25 mouse cellular contexts compared by ENCODE assay signal in the genomic region with DNA sequence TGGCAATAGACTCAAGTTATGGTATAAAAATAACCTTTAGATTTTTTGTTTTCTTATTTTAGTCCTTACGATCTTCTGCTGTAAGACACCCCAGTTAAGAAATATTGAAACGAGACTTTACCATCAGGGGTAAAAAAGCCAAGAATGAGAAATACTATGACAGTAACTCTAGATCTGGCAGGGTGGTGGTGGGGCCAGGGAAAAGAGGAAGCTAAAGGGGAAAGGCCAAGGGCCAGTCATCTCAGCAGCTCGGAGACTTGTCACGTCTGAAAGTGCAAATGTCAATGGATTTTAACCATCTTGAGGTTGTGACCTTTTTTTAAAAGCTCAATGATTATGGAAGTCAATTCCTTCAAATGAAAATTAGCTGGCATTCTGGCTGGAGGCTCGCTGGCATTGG. TPM values are rescaled to one million over a fixed set of nuclear protein-coding genes. Genes with fewer than 3 reads are reported as not detected.
DNase-seq lines count a peak whose midpoint lies in the region; ATAC-seq and TF ChIP-seq lines count a peak whose summit lies in the region.
"Had no signal": no experiment of that assay in that cellular context is flagged by ENCODE, and none has a peak within 500 bp of the region (broad histone marks: within the 10 kb centered on the region; RNA-seq: fewer than 3 reads in every experiment).

No protein-coding gene starts in this region.

- in situ Hi-C loops in CH12.LX (cut with MboI; ENCODE audit: low pct_ligation_motif_present, low pct_unique_long_range_greater_than_20kb, low sequenced_read_pairs) = no loop called here

- peaks cover 45 to 87% of the 10 kb centered on the region in 2 experiments for H3K36me3 ChIP-seq in CH12.LX (replicated peaks in 1 of 2; ENCODE audit: control insufficient read depth in 1 of 2, insufficient read depth in 1 of 2, low read length in 1 of 2)

- peaks cover 6 to 36% of the 10 kb centered on the region in 2 experiments for H3K4me1 ChIP-seq in CH12.LX (ENCODE audit: control insufficient read depth in 1 of 2, insufficient read depth in 2 of 2)
- H3K4me1 ChIP-seq in brown adipose tissue, adult 24 weeks (ENCODE audit: control insufficient read depth, insufficient read depth, insufficient read length, low read length) = no peaks in the 10 kb centered on the region
- no peaks in the 10 kb centered on the region for H3K4me1 ChIP-seq in lung, adult 2 months (ENCODE audit: control insufficient read depth, insufficient read depth, low read length)
- H3K4me1 ChIP-seq: embryonic facial prominence, embryonic 12.5 days; embryonic facial prominence, embryonic 15.5 days; forebrain, embryonic 12.5 days; forebrain, embryonic 15.5 days; heart, embryonic 15.5 days; hindbrain, embryonic 12.5 days; hindbrain, embryonic 15.5 days had no signal

- dilution Hi-C loops in CH12.LX (cut with MboI; ENCODE audit: extremely low pct_ligation_motif_present, extremely low pct_unique_long_range_greater_than_20kb, low sequenced_read_pairs) = no loop called here

- no peak for TF ChIP-seq POLR2A in CH12.LX (IDR thresholded peaks at IDR 0.05; ENCODE audit: low read depth, low read length)
- TF ChIP-seq POLR2A in lung, adult 2 months (IDR thresholded peaks at IDR 0.05; ENCODE audit: borderline replicate concordance, extremely low read depth, low read depth, low read length) = no peak

- no peak for TF ChIP-seq RAD21 in CH12.LX (IDR thresholded peaks at IDR 0.05; ENCODE audit: low read depth, low read length)

- H3K9ac ChIP-seq in CH12.LX (ENCODE audit: insufficient read depth, low read depth) = no peak overlapping the region
- H3K9ac ChIP-seq: embryonic facial prominence, embryonic 12.5 days; embryonic facial prominence, embryonic 15.5 days; forebrain, embryonic 12.5 days; forebrain, embryonic 15.5 days; heart, embryonic 12.5 days; heart, embryonic 15.5 days; hindbrain, embryonic 12.5 days; hindbrain, embryonic 15.5 days had no signal

- peak; percentile 56 for ATAC-seq in megakaryocyte, adult 5-6 weeks (ENCODE audit: poor library complexity, severe bottlenecking)
- ATAC-seq: forebrain, embryonic 15.5 days had no signal

- H3K27ac ChIP-seq in layer of hippocampus, adult 2 months = 0 out of 2 replicates have a peak overlapping the region, but pooled peaks have one; percentile 10
- H3K27ac ChIP-seq in CH12.LX (ENCODE audit: insufficient read depth, low read depth) = no peak overlapping the region
- H3K27ac ChIP-seq in brown adipose tissue, adult 24 weeks (replicated peaks; ENCODE audit: low read depth, low read length) = 0 out of 2 replicates have a peak overlapping the region, but pooled peaks have one; percentile 55
- H3K27ac ChIP-seq: embryonic facial prominence, embryonic 12.5 days; embryonic facial prominence, embryonic 15.5 days; forebrain, embryonic 12.5 days; forebrain, embryonic 15.5 days; heart, embryonic 15.5 days; hindbrain, embryonic 12.5 days; hindbrain, embryonic 15.5 days had no signal

- no peak overlapping the region for H3K4me3 ChIP-seq in layer of hippocampus, adult 2 months
- H3K4me3 ChIP-seq in CH12.LX (replicated peaks in 1 of 3; ENCODE audit: low read depth in 2 of 3, low read length in 2 of 3, poor library complexity in 1 of 3) = no peak overlapping the region
- no peak overlapping the region for H3K4me3 ChIP-seq in brown adipose tissue, adult 24 weeks (ENCODE audit: insufficient read depth, low read depth, low read length)
- H3K4me3 ChIP-seq in lung, adult 2 months (replicated peaks; ENCODE audit: extremely low read depth, low read depth, low read length) = no peak overlapping the region
- H3K4me3 ChIP-seq: embryonic facial prominence, embryonic 12.5 days; embryonic facial prominence, embryonic 15.5 days; forebrain, embryonic 12.5 days; forebrain, embryonic 15.5 days; heart, embryonic 12.5 days; heart, embryonic 15.5 days; hindbrain, embryonic 12.5 days; hindbrain, embryonic 15.5 days had no signal

- no peak overlapping the region for H3K4me2 ChIP-seq in CH12.LX (ENCODE audit: insufficient read depth, low read depth, poor library complexity, severe bottlenecking)
- H3K4me2 ChIP-seq: embryonic facial prominence, embryonic 12.5 days; embryonic facial prominence, embryonic 15.5 days; forebrain, embryonic 12.5 days; forebrain, embryonic 15.5 days; heart, embryonic 12.5 days; heart, embryonic 15.5 days; hindbrain, embryonic 12.5 days; hindbrain, embryonic 15.5 days had no signal

- DNase-seq in layer of hippocampus, adult 2 months (ENCODE audit: low spot score in 2 of 2) = no peak
- DNase-seq in layer of hippocampus, postnatal 36 days = no peak
- DNase-seq in CH12.LX (ENCODE audit: extremely low read depth) = peak; percentile 43
- no peak for DNase-seq in gastrocnemius, postnatal 4 days (ENCODE audit: low spot score in 2 of 2)
- no peak for DNase-seq in lung, adult 2 months
- DNase-seq in ovary, postnatal 36 days (ENCODE audit: low spot score) = no peak
- DNase-seq: adrenal gland, adult 2 months; adrenal gland, postnatal 14 days; B cell, adult 2 months; cerebellum, adult 11 months; cerebellum, adult 2 months; cerebellum, adult 9-11 months; cerebellum, postnatal 25 days; gastrocnemius, postnatal 25 days; heart, postnatal 14 days had no signal

- no peaks in the 10 kb centered on the region for H3K9me3 ChIP-seq in CH12.LX (replicated peaks; ENCODE audit: low read length)
- H3K9me3 ChIP-seq: embryonic facial prominence, embryonic 12.5 days; embryonic facial prominence, embryonic 15.5 days; forebrain, embryonic 12.5 days; forebrain, embryonic 15.5 days; heart, embryonic 12.5 days; heart, embryonic 15.5 days; hindbrain, embryonic 12.5 days; hindbrain, embryonic 15.5 days had no signal

- no peaks in the 10 kb centered on the region for H3K27me3 ChIP-seq in CH12.LX (replicated peaks)
- H3K27me3 ChIP-seq: embryonic facial prominence, embryonic 12.5 days; embryonic facial prominence, embryonic 15.5 days; forebrain, embryonic 12.5 days; forebrain, embryonic 15.5 days; heart, embryonic 12.5 days; heart, embryonic 15.5 days; hindbrain, embryonic 12.5 days; hindbrain, embryonic 15.5 days had no signal

- WGBS in lung, adult 2 months = 65% methylated on average over 5 of the region's 5 CpGs

- TF ChIP-seq CTCF in layer of hippocampus, adult 2 months (conservative IDR thresholded peaks at IDR 0.05) = no peak
- TF ChIP-seq CTCF in CH12.LX (conservative IDR thresholded peaks at IDR 0.05 in 1 of 2, IDR thresholded peaks at IDR 0.05 in 1 of 2; ENCODE audit: low read depth in 2 of 2, low read length in 2 of 2) = no peak
- TF ChIP-seq CTCF in lung, adult 2 months (IDR thresholded peaks at IDR 0.05; ENCODE audit: insufficient read depth, low read length) = no peak

- TF ChIP-seq EP300 in CH12.LX (IDR thresholded peaks at IDR 0.05; ENCODE audit: low read length) = no peak

- H3K79me2 ChIP-seq in CH12.LX (replicated peaks; ENCODE audit: control insufficient read depth, extremely low read depth, insufficient read depth, poor library complexity, severe bottlenecking) = no peaks in the 10 kb centered on the region; the same call in 1 of the 2 replicates

TF ChIP-seq in CH12.LX, 34 proteins besides CTCF, POLR2A, EP300 and RAD21:
- no peak for TF ChIP-seq JUND (conservative IDR thresholded peaks at IDR 0.05; ENCODE audit: low read depth, low read length)
- TF ChIP-seq UBTF (IDR thresholded peaks at IDR 0.05; ENCODE audit: low read depth, low read length) = no peak
- no peak for TF ChIP-seq MAFK (IDR thresholded peaks at IDR 0.05; ENCODE audit: insufficient replicate concordance, low read length)
- TF ChIP-seq PAX5 (IDR thresholded peaks at IDR 0.05; ENCODE audit: low read length) = no peak
- no peak for TF ChIP-seq USF1 (IDR thresholded peaks at IDR 0.05; ENCODE audit: low read depth, low read length)
- TF ChIP-seq TBP (conservative IDR thresholded peaks at IDR 0.05; ENCODE audit: low read depth, low read length) = no peak
- no peak for TF ChIP-seq POLR2AphosphoS2 (IDR thresholded peaks at IDR 0.05; ENCODE audit: low read depth, low read length)
- no peak for TF ChIP-seq MAZ (IDR thresholded peaks at IDR 0.05; ENCODE audit: low read depth, low read length)

RNA-seq across cellular contexts. Expression of gene Ago3, which starts 8.9 kb away (rescaled TPM):
- total RNA-seq in layer of hippocampus, adult 2 months (2021) = 10 to 100 TPM; 39.3 to 50.5 TPM
- 10 to 100 TPM; 37.5 to 45.4 TPM for total RNA-seq in layer of hippocampus, postnatal 36 days (2021)
- total RNA-seq in CH12.LX (2012; rRNA removed) (6.7 and 6.9 TPM in 2 replicates), CH12.LX (2014; rRNA removed) (4.6 and 5.3 TPM in 2 replicates)
- polyA plus RNA-seq in CH12.LX (2012; ENCODE audit: insufficient read length, low read depth) = 3.8 and 5.3 TPM in 2 replicates
- polyA plus RNA-seq in brown adipose tissue, adult 24 weeks (2012; ENCODE audit: insufficient read depth, insufficient read length, missing spikeins) = 4.6 and 5.3 TPM in 2 replicates
- total RNA-seq in megakaryocyte, adult 5-6 weeks (2015) = 10.0 and 11.2 TPM in 2 replicates
- total RNA-seq in megakaryocyte, adult 5-6 weeks (2017) = 6.1 and 8.4 TPM in 2 replicates
- total RNA-seq in gastrocnemius, postnatal 4 days (2021) = 10 to 100 TPM; 14.1 to 17.5 TPM
- 17.6 and 23.4 TPM in 2 replicates for polyA plus RNA-seq in lung, adult 2 months (2012; rRNA removed)

RNA-seq across cellular contexts. Expression of gene Ago1, which starts 30.1 kb away (rescaled TPM):
- 10 to 100 TPM; 63.1 to 64.0 TPM for total RNA-seq in layer of hippocampus, adult 2 months (2021)
- 10 to 100 TPM; 60.0 to 60.5 TPM for total RNA-seq in layer of hippocampus, postnatal 36 days (2021)
- total RNA-seq in CH12.LX (2012; rRNA removed) (10.8 and 10.9 TPM in 2 replicates), CH12.LX (2014; rRNA removed) (6.2 and 6.9 TPM in 2 replicates)
- 23.1 and 29.0 TPM in 2 replicates for polyA plus RNA-seq in CH12.LX (2012; ENCODE audit: insufficient read length, low read depth)
- 4.9 and 8.9 TPM in 2 replicates for polyA plus RNA-seq in brown adipose tissue, adult 24 weeks (2012; ENCODE audit: insufficient read depth, insufficient read length, missing spikeins)
- 7.7 and 9.4 TPM in 2 replicates for total RNA-seq in megakaryocyte, adult 5-6 weeks (2015)
- total RNA-seq in megakaryocyte, adult 5-6 weeks (2017) = 10.7 and 11.4 TPM in 2 replicates
- 10 to 100 TPM; 16.8 to 17.0 TPM for total RNA-seq in gastrocnemius, postnatal 4 days (2021)
- polyA plus RNA-seq in lung, adult 2 months (2012; rRNA removed) = 28.5 and 35.0 TPM in 2 replicates
